Mouse (Mus musculus) spleen, postnatal 36 days (tissue): ENCODE results near the gene Gnl3.

ENCODE experiments used
- DNase-seq, 2 experiments: peaks; one replicate each; pipeline ENCODE4 v3.0.0; 2022; ENCODE audit warnings: low spot score in 2 of 2, mixed read lengths in 1 of 2

Gnl3 gene

DNA sequence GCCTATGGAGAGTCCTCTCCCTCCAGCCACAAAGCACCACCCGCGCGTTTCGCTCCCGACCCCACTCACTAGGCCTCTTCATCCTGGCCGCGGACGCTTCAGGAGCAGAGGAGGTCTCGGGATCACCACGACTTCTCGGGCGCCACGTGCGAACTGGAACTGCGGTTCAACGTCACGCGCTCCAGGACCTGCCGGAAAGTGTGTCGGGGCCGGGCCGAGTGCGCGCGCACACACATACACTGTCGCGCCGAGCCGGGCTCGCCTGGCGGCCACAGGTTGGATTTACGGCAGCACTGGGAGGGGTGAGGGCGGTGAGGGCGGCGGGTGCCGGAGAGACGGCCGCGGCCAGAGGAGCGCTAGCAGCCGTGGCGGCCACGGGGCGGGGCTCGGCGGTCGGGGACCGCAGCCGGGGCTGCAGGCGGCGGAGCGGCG lies at the start of gene Gnl3, which contains the start of gene Pbrm1:
Gnl3 (minus strand) TSS at position 293 of the 432 bp plus-strand sequence.
Pbrm1 (plus strand) TSS at position 279 of the 432 bp plus-strand sequence.
- peak; percentile 96 to 97 for DNase-seq

GRCm38 (mm10) chr14:31062277-31062676 lies 43.3 kb upstream of the Gnl3 start:
- no peak for DNase-seq

- peak; percentile 23 to 43 for DNase-seq
These were observed 26.9 kb upstream of the Gnl3 start for GRCm38 (mm10) chr14:31045817-31046216.

DNA sequence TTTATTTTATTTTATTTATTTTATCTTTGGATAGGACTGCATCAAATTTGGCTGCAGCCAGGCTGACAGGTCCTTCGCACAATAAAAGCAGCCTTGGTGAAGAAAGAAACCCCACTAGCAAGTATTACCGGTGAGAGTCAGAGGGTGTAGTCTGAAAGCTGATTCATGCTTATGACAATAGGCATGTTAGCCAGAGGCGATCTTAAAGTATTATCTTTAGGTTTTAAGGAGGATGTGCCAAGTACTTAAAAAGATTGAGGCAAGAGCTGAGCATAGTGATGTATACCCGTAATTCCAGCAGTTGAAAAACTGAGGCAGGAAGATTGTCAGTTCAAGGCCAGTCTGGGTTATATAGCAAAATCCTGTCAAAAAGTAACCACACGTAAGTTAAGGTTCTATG lies 26.3 kb upstream of the Gnl3 start:
- no peak for DNase-seq

- DNase-seq: peak in 1 of 2 experiments; percentile 17
These were observed 6.8 kb upstream of the Gnl3 start for GRCm38 (mm10) chr14:31025785-31026184.

DNA sequence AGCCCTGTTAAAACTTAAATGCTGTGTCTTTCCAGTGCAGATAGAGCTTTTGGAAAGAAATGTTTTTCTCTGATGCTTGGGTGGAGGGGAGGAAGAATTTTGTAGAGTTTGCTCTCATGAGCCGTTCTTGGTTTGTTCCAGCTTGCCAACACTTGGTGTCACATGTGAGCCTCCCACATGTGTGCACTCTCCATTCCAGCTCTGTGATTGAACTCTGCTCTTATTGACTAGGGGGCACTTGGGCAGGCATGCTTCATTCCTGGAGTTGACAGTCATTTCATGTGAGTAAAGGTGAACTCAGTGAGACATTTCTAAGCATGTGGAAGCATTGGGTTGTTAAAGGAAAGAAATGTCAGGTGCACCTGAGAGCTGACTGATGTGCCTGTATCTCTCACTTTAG lies 3.6 kb upstream of the Gnl3 start:
- DNase-seq: no peak

GRCm38 (mm10) chr14:31019331-31020205 lies 616 bp upstream of the Gnl3 start:
- peak; percentile 88 to 89 for DNase-seq

DNA sequence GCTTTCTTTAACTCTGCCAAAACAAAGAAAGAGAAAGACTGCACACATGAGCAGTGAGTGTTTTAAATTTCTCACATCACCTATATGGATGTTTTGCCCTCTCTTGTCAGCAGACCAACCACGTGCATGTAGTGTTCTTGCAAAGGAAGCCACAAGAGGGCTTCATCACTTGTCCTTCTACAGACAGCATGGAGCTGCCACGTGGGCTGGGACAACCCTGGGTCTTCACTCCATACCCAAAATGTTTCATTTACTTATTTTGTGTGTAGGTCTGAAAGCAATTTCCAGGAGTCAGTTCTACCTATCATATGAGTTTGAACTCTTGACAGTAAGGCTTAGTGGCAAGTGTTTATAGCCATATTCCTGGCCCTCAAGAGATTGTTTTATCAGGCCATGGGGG lies 1.1 kb downstream of the Gnl3 start:
- DNase-seq: peak; percentile 12 to 37

DNA sequence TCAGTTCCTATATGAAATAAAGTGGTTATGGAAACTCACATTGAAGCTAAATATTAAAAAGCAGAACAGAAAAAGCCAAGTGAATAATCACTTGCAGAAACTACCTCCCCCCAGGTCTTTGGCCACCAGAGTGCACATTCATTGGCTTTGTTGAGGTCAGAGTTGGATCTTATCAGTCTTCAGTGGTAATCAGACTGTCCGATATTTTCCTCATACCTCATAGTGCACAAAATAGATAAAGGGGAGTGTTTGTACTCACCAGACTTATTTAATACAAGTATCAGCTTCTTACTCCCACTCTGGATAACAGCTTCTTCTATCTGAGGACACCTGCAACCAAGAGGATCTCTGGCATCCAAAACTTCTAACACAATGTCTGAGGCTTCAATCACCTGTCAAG lies 2.9 kb downstream of the Gnl3 start:
- no peak for DNase-seq

DNA sequence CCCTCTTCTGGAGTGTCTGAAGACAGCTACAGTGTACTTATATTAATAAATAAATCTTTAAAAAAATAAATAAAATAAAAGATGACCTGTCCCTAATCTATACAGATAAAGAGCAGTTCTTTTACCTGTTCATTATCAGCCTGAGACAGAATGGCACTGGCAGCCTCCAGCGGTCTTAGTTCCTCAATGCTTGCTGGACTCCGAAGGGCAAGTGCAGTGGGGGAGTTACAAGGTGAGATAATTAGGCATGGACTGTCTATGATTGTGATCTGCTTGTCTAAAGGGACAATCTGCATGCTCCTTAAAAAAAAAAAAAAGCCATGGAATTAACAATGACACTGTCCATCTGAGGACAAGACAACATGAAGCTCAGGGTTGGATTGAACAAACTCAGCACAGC lies 5.0 kb downstream of the Gnl3 start:
- no peak for DNase-seq

GRCm38 (mm10) chr14:31011588-31011987 lies 7.4 kb downstream of the Gnl3 start:
- no peak for DNase-seq

GRCm38 (mm10) chr14:31006779-31007178 lies 12.2 kb downstream of the Gnl3 start:
- DNase-seq: no peak

DNA sequence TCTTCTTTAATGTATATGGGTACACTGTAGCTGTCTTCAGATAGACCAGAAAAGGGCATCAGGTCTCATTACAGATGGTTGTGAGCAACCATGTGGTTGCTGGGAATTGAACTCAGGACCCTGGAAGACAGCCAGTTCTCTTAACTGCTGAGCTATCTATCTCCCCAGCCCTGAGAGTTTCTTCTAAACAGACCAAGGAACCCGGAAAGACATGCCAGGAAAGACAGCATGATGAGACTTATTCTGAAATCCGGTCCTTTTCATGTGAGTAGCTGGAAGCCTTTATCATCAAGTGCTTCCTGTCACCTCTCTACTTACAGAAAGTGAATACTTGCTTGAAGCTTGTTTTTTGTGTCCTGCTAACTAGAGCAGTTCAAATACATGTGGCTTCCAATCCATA lies 14.4 kb downstream of the Gnl3 start:
- no peak for DNase-seq

DNA sequence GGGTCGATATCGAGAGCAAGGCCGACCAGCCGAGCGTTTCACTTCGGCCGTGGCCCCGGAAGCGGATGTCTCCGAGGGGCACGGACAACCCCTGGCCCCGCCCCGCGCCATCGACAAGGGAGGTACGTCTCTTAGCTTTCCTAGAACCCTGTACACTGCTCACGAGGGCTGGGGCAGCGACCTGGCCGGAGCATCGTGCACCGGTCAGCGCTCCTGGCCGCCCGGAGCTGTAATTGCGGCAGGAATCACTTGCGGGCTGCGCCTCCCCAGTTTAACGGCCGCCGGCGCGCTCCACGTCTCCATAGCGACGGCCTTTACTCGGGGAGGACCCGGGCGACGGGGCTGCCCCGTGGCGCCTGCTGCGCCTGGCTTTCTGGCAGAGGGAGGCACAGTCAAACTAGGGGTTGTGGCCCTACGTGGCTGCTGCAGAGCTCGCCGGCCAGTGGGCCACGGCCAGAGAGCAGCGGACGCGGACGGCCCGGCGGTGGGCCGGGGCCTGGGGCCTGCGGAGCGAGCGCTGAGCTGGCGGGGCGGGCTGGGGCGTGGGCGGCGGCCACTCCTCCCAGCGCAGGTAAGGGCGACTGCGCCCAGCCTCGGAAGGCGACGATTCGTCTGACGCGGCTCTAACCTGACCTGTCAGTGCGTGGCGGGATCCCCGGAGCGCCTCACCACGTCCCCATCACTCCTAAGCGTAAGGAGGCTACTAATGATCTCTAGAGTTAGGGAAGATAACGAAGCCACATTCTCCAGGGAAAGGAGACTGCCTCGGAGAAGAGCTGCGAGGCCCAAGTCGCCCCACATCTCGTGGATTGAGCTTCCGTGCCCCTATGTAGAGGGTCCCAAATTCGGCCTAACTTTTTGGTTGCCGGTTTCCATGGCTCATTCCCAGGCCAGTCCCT lies 17.4 kb downstream of the Gnl3 start, which contains the start of the genes Glt8d1 and Spcs1:
Glt8d1 (plus strand) TSS at position 94 of the 899 bp plus-strand sequence.
Spcs1 (minus strand) TSS at position 366 of the 899 bp plus-strand sequence.
- DNase-seq: peak; percentile 85

- peak in 1 of 2 experiments; percentile 11 for DNase-seq
These were observed 18.1 kb downstream of the Gnl3 start for GRCm38 (mm10) chr14:31000816-31001306.

DNA sequence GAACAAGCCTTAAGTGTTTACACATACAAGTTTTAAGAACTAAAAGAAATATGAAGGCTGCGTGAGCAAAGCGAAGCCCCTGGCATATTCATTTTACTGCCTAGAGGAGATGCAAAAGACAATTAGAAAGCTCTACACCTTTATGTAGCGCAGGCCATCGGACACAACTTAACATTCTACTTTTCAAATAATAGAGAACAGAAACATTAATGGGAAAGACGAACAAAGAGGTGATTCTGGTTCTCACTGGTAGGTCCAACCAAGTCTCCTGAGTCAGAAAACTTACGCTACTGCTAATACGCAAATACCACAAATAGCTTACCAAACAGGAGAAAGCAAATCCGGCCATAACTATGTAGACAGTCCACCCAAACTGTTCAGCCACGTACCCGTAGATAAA lies 18.6 kb downstream of the Gnl3 start:
- DNase-seq: no peak

- no peak for DNase-seq
These were observed 22.5 kb downstream of the Gnl3 start for GRCm38 (mm10) chr14:30996417-30996816.

GRCm38 (mm10) chr14:30976222-30976621 lies 42.7 kb downstream of the Gnl3 start:
- no peak for DNase-seq

DNA sequence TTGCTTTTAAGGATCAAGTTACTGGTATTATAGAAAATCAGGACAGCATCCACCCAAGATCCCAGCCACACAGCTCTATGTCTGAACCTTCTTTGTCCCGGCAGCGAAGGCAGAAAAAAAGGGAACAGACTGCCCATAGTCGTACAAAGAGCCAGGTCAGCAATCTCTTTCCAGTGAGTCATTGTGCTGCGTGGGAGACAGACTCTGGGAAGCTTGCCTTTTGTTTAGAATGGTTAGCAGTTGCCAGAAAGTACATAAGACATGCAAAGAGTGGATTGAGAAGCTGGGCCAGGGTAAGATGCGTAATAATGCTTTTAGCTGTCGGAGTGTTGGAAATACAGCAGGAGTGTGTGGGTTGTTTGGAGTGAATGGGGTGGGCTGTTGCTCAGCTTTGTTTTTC lies 44.7 kb downstream of the Gnl3 start:
- DNase-seq: no peak
